Mouse (Mus musculus) cerebellum, adult 2 months (tissue): ENCODE measurements around the gene Ndufaf2.

ENCODE experiments used
- CTCF ChIP-seq: fragments of 200-500 bp; IDR thresholded peaks from 2 replicates; pipeline ENCODE4 v1.5.1; 2011; ENCODE audit warnings: low read depth, mild to moderate bottlenecking, control low read depth, low read length, moderate library complexity, borderline replicate concordance; ENCODE audit not compliant: insufficient read depth
- POLR2A ChIP-seq: fragments of 200-500 bp; IDR thresholded peaks from 2 replicates; pipeline ENCODE4 v1.6.1; 2011; ENCODE audit warnings: low read length, control low read depth, borderline replicate concordance; ENCODE audit not compliant: insufficient read depth

GRCm38 (mm10) chr13:108163912-108164311, 5.5 kb upstream of the Ndufaf2 start:
- TF ChIP-seq CTCF (no peak), POLR2A (peak; percentile 94)
